Mouse (Mus musculus) heart, postnatal 25 days (tissue): ENCODE measurements around the gene S100a11. TPM values are rescaled to one million over a fixed set of nuclear protein-coding genes. Genes with fewer than 3 reads are reported as not detected.
"Not testable (repeated sequence)": the region's sequence is repeated elsewhere in the genome, so short reads cannot be mapped to it uniquely, and the experiment has no call there.

Experiments
- DNase-seq: peaks from one replicate; pipeline ENCODE4 v3.0.0; 2022; ENCODE audit warnings: low spot score
- intact Hi-C: fragments of 180-260 bp; cut with DNase I; formaldehyde crosslinking; loops from one replicate; pipeline ENCODE4 v1.15.1; 2025
- total RNA-seq, 2 experiments: library from RNA; stranded (reverse); gene quantifications; 2 replicates each; pipeline ENCODE4 v1.2.3; 2021

Gene S100a11
- total RNA-seq, 2 experiments from 2014 or later: 82.1 to 97.0 TPM

DNA sequence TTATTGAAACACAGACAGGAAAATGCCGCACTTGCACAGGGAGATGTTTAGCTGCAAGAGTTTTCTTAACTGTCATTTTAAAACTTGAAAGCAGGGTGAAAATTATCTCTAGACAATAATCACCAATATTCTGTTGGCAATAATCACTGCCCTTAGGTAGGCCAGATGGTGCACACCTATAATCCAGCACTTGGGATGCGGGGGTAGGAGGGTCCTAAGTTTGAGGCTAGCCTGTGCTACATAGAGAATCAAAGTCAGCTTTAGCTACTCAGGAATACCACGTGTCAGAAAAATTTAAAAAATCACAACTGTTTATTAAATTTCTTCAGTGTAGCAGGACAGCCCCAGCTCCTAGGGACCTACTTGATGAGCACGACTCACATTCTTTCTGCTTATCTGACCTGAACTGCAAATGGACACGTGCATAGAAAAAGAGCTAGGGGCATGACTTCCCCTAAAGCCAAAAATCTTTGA, 395 bp upstream of the S100a11 start:
- intact Hi-C loops: no loop called here
- DNase-seq: no peak

DNA sequence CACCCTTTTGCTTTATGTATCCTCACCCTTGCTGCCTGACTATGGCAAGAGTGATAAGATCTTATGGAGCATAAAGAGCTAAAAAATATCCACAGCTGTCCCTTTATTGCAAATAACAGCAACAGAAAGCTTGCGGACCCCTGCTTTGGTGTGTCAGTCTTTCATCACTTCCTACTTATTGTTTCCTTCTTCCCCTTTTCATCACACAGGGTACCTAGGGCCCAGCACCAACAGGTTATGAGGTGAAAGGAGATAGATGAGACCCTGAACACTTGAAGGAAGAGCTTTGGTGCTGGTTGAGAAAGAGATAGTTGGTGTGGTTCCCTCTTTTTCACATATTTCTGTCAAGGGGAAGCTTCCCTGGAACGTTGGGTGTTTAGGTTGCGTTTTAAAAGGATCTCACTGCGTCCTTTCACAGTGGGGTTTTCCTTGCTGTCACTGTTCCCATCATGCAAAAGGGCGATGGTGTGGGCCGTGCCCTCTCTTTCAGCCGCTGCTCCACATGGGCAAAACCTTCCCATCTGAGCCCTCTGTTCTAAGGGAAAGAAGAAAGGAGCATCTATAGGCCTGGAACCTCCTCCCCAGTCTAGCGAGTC, 1.3 kb downstream of the S100a11 start:
- DNase-seq: no peak
- intact Hi-C loops: no loop called here

DNA sequence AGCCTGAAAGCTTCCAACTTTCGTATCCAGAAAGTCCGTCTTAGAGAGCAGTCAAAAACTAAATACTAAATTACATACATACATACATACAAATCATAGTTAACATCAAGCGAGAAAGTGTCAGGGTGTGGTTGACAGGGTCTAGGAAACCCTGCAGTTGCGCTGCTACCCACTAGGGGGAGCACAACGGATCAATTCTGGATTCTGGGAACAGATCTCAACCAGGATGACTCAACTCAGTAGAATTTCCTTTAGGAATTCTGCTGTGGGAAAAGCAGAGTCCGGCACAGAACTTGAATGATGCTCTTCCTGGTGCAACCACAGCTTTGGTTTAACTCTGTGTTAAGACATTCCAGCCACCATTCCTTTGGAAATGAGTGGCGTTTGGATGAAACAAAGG, 2.3 kb downstream of the S100a11 start:
- DNase-seq: peak; percentile 50
- intact Hi-C loops: no loop called here

DNA sequence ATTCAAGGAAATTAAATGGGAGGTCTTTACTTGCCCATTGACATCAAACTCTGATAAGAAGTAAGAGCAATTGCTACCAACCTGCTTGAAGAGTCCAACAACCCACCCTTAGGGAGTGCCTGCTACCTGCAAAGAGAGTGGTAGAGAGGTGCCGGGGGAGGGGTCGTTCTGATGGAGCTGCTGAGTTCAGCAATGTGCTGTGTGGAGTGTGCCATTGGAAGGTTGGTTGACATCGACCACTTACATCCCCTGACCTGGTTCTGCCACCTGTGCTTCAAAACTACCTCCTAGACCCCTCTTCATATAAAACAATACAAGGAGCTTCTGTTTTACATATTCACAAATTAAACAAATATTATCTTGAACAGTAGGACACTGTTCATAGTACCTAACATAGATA, 7.0 kb downstream of the S100a11 start:
- no peak for DNase-seq
- intact Hi-C loops: no loop called here

DNA sequence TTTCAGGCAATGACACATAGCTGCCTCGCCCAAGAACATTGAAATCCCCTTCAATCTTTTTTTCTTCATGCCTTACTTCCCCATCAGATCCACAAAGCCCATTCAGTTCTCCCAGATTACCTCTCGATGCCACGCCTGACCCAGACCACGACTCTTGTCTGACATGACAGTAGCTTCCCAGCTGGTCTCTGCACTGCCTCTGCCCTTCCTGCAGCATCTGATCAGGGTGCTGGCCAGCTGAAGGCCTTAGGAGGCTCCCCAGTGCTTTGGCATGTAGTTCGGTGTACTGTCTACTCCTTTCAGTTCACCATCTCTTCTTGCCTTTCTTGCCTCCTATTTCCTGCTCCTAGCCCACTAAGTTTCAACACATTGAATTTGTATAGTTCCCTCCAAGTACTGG, 8.5 kb downstream of the S100a11 start:
- intact Hi-C loops: no loop called here
- DNase-seq: no peak

DNA sequence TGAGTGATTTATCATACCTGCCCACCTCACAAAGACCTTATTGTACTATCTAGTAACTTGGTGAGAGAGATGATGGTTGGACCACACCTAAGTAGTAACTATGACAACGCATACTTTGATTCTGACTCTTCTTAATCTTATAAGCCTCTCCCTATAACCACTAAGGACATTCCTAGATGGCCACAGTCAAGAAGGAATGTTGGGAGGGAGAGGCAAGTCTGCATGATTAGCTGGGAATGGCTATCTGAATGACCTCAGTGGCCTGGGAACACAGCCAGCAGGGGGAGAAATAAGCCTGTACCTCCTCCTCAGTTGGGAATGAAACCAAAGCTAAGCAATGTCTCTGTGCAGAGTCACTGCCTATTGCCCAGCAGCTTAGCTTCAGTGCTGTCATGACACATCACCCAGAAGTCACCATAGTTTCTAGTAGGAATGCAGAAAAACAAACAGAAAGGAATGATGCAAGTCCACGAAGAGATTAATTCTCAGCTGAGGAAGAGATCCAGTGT, 16.8 kb downstream of the S100a11 start:
- intact Hi-C loops: no loop called here
- peak; percentile 48 for DNase-seq

DNA sequence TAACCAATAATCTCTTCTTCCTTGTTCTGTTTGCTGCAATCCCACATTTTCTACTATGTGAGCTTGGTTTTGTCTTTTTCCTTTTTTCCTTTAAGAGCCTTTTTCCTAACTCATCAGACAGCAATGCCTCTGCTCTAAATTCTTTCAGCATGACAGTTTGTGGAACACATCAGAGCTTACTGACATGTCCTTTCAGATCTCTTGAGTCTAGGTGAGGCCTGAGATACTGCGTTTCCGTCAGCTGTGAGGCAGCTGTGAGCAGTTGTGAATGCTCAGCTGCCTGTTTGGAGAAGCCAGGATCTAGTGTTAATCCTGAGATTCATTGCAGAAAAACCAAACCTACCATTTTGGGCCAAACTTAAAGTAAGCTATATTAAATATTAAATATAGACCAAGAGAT, 18.2 kb downstream of the S100a11 start:
- intact Hi-C loops: no loop called here

DNA sequence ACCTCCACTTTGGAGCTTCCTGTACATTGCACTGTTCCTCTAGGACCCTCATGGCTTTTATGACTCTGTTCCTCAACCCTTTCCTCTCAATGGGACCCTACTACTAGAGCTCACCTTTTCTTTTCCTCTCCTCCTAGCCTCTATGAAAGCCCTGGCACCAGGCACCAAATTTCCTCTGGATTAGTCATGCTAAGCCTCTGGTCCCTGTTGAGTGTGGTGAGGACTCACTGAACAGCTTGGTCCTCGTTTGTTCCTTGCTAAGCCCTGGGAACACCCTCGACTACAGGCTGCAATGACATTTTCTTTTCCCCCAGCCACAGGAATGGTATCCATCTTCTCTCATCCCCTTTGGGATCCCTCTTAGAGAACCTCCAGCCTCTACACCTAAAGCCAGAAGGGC, 21.2 kb downstream of the S100a11 start:
- DNase-seq: no peak
- intact Hi-C loops: no loop called here

More for the DNA sequence above, 18.2 kb downstream of the S100a11 start:
- DNase-seq: no peak

DNA sequence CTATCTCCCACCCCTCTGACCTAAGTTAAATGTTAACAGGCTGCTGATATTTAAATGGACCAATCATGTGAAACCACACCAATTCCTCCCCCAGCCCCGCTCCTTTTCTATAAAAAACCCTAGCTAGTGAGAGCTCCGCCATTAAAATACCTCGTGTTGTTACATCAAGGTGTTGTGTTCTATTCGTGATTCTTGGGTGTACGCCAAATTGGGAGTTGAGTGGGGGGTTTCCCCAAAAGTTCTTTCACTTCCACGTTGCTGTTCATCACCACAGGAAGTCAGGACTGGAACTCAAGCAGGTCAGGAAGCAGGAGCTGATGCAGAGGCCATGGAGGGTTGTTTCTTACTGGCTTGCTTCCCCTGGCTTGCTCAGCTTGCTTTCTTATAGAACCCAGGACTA, 23.9 kb downstream of the S100a11 start:
- DNase-seq, intact Hi-C loops: not testable (repeated sequence)

DNA sequence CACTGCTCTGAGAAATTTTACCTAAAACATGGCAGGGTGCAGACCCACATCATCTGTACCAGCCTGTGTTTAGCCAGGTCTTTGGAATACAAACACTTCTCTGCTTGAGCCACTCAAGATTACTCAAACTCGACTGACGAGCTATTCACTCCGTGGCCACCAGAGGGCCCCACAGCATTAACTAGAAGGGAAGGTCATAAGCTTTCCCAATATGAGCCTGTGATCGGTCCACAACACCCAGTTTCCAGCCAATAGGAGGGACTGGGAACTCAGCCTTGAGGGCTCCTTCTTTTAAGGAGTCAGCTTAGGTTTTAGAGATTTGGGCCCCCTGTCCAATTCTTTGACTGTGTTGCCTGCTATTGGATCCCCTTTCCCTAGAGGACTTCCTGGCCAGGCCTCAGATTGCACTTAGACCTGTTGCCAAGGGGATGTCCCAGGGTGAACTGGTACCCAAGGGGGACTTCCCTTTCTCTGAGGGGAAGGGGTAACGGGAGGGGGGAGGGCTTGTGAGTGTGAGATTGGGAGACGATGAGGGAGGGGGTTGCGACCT, 26.9 kb downstream of the S100a11 start:
- DNase-seq: peak; percentile 71
- intact Hi-C loops: loop anchor here (1.0 kb wide), 2 partner anchors 47 to 60 kb away; no protein-coding TSS in a partner anchor

DNA sequence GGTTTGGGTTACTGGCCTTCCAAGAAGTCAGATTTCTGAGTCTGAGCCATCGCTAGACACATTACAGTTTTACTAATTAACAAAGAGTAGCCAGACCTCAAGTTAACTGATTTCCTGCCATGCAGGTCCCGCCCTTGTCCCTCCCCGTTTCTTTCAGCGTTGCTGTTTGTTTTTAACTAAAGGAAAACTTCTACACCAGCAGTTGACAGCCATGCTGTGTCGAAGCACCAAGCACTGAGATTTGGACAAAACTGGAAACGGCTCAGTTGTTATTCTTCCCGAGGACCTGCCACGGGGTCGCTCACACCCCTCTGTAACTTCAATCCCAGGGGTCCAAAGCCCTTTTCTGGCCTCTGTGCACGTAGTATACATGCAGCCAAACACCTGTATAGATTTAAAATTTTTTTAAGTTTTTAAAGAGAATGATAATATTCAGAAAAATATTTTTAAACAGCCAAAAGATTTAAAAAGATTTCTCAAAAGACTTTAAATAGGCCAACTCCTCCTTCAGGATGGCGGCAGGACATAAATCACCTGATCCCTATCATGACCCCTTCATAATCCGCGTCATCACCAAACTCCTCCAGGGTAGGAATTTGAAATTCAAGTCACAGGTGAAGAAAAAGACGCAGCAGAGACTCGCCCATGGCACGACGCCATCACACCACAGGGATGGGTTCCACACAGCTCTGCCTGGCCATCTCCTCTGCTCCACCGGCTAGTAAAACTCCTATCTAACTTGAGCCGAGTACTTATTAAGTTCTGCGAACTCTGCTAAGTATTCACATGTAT, 27.7 kb downstream of the S100a11 start:
- intact Hi-C loops: loop anchor here (1.0 kb wide), 2 partner anchors 46 to 59 kb away; no protein-coding TSS in a partner anchor
- no peak for DNase-seq

DNA sequence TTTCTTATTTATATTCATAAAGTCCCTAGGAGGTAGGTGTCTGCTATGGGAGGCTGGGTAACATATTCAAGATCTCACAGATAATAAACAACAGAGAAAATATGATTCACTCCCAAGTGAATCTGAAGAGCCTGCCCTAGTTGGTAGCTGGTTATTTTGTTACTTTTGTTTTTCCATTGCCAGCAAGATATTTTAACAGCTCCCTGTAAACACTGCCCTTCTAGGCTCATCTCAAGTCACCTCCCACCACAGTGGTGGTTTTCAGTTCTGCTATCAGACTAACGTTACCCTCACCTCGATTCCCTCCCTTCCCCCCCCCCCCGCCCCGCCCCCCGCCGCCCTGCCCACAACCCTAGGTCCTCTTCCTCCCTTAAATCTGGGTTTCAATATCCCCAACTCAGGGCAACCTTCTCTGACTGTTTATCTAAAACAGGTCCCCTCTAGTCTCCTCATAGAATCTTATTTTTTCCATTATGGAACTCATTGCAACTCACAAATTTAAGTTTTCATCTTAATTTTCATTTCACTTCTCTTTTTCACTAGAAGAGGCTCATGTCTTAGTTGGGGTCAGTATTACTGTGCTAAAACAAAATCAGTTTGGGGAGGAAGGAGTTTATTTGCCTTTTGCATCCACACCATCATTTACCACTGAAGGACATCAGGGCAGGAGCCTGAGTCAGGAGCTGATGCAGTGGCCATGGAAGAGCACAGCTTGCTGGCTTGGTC, 28.4 kb downstream of the S100a11 start:
- no peak for DNase-seq
- intact Hi-C loops: no loop called here

DNA sequence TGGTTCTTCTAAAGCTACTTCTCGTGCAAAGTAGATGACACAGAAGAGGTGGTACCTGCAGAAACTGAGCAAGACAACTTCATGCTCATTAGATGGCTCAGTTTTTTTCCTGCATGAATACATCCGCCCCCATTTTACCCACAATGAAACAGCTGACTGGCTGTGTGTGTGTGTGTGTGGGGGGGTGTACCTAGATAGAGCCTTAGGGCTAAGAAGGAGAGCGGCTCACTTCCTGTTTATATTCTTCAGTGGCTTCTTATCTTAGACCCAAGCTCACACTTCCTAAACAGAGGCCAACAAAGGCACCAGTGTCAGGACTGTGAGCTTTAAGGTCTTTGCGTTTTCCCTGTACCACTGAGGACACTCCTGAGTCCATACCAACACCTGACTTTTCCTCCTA, 29.7 kb downstream of the S100a11 start:
- no peak for DNase-seq
- intact Hi-C loops: no loop called here

DNA sequence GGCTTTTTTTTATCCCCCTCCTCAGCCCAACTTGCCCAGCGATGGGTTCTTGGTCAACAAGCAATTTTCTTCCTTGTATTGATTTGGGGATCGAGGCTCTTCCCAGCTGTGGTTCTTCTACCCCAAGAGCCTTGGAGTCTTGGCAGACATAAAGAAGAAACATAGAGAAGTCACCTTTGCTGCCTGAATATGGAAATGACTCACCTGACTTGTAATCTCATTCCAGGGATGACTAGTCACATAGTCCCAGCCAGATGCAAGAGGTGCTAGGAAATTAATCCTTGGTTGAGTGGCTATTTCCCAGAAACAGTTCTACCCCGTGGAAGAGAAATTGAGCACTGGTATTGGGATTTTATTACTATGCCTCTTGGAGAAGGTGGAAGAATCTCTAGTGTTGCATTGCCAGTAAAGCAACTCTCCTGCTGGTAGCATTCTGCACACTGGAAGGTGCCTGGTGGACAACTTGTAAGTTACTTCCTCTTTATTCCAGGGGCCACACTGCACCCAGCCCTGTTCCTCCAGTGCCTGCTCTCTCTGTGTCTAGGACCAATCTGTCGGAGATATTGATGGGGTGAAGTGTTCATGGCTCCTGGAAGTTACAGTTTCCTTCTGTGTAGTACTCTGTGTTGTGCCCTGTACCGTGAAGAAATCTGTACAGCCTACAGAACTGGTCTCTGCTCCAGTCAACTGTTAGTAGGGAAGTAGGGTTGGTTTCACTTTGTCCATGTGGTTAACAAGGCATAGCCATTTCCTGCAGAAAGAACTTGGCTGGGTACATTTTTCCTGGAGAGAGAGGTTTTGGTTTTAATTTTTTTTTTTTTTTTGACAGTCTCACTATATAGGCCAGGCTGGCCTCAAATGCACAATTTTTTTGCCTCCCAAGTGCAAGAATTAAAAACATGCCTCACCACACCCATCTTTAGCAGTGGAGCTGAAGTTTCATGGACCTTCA, 31.9 kb downstream of the S100a11 start:
- DNase-seq: no peak
- intact Hi-C loops: no loop called here

DNA sequence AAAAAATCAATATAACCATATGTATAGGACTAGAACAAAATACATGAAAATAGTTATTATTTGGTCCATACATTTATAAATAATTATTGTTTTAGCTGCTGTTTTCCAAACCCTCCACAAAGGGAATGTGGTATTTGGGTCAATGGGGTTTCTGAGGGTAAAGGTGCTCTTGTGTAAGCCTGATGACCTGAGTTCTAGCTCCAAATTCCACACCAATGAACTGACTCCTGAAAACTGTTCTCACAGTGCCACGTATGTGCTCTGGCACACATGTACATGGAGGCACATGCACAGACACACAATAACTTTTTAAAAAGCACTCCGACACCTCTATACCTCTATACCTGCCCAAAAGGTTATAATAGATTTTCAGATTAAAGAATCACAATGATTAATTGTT, 33.0 kb downstream of the S100a11 start:
- intact Hi-C loops: no loop called here
- no peak for DNase-seq

DNA sequence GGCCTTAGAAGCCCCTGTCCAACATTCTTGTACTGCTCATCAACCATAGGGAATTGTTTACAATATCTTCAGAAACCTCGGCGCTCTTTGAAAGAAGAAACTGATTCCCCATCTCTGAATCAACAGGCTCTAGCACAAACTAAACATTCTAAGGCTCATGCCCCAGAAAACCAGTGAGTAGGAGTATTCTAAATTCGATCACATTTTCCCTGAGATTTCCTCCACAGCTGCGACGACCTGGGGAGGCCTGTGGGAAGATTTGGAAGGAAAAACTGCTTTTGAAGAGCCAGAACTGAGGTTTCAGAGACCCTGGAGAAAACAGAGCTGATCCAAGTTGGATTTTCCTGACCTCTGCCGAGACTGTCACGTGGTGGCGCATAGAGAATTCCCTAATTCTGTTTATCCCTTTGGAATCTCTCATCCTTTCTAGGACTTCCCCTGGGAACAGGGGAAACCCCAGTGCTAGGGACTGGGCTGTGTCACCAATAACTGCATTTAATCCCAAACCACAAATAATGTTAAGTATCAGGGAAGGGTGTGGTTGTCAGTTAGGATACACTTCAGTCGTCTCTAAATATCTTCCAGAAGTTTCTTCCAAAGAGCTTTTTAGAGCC, 33.6 kb downstream of the S100a11 start:
- no peak for DNase-seq
- intact Hi-C loops: no loop called here

DNA sequence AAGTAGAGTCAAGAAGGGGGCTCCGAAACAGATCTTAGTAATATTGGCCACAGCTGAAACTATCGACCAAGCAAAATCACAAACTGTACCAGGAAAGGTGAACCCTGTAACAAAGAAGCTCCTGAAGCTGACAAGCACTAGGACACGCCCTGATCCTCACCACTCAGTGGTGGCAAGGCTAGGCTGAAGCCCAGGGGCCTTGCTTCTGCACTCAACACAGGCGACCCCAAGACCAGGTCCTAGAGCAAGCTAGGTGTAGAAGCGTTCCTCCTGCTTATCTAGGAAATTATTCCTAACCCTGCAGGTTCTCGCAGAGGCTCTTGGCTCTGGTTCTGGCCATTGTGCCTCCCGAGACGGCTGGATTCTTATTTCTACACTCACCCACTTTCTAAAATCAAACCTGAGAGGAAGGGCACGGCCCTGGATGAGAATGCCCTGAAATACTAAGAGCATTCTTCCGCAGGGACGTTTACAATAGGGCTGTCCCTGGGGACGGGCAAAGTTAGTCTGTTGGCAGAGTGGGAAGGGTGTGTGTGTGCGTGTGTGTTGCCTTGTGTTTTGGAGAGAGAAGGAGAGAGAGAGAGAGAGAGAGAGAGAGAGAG, 34.2 kb downstream of the S100a11 start:
- DNase-seq: no peak
- intact Hi-C loops: no loop called here
